Mouse (Mus musculus) skeletal muscle tissue, postnatal 0 days (tissue): ENCODE data around the gene Gpcpd1. TPM values are rescaled to one million over a fixed set of nuclear protein-coding genes. Genes with fewer than 3 reads are reported as not detected.

Experiments
- polyA plus RNA-seq: library from polyadenylated mRNA; unstranded; fragments of >200 nt; fragmentation: Nextera tagmentation; extraction: Ambion mirVana; gene quantifications from 2 replicates; pipeline ENCODE4 v1.2.1, GENCODE M21; 2015

The Gpcpd1 gene
- 36.8 and 40.2 TPM in 2 replicates for polyA plus RNA-seq

DNA sequence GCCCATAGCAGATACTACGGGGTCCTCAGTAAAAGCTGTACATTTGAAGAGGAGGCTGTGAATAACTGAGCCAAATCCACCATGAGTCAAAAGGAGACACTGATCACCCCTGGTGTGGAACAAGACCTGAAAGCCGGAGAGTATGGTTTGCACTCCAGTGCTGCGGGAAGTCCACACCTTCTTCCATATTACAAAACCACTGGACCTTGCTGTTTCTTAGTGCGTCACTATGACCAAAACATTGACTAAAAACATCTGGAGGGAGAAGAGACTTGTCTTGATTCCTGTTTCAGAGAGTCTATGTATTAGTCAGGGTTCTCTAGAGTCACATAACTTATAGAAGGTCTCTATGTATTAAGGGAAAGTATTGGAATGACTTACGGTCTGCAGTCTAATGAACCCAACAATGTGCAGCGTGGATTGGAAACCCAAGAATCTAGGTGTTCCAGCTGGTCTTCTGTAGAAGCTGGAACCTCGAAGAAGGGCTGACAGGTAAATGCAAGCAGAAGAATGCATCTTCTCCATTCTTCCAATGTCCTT, at the start of gene Gpcpd1:
Gene Gpcpd1 (minus strand): TSS at position 490 of the 540 bp plus-strand sequence.

Other genes with a start within 250 kb of the Gpcpd1 start
- gene Prokr2, start 202.3 kb downstream of the Gpcpd1 start, polyA plus RNA-seq = 0.06 and 0.07 TPM in 2 replicates
- 7.3 TPM in 2 replicates for gene Shld1, start 99.2 kb upstream of the Gpcpd1 start, polyA plus RNA-seq
- gene Chgb, start 193.5 kb upstream of the Gpcpd1 start, polyA plus RNA-seq = 0.05 and 0.15 TPM in 2 replicates
- 19.0 and 19.9 TPM in 2 replicates for gene Trmt6, start 228.3 kb upstream of the Gpcpd1 start, polyA plus RNA-seq
- gene Mcm8, start 228.4 kb upstream of the Gpcpd1 start, polyA plus RNA-seq = 2.1 and 2.7 TPM in 2 replicates